Mouse (Mus musculus): ENCODE measurements at regions not wholly inside any gene's neighbourhood (a gene's known extent, or its start where the extent isn't known, plus 50 kb on each side); places are given as distances from the start of the nearest gene placed in this dataset.

DNA sequence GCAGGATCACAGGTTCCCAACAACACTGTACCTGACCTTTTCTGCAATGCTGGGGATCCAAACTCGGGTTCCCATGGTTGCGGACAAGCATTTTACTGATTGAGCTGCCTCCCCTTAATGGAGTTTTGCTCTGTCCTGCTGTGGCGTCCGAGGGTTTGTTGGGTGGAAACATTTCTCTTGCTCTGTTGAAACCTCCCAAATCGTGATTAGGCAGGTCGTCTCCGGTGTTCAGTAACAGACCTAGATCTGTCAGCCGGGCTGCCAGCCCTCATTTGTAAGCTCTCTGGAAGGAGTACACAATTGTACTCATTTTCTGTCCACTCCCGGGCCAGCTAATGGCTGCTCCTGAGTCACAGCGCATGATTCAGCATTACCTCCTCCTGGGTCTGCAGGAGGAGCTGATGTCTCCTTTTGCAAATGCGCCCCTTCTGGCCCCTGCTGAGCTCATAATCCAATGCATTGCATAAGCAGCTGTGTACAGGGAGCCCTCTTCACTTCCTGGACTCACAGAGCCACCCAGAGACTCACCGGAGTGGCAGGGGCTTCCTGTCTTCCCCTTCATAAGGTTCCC lies 49.8 kb upstream of the Sipa1l2 start:
- DNase-seq (ENCODE audit: low spot score in 2 of 2), result peak in 1 of 2 experiments; percentile 4
